Mouse (Mus musculus) megakaryocyte, embryonic 14.5 days (primary cell): Measurements from ENCODE around the gene Inpp5a.

Source experiments
- FLI1 ChIP-seq: IDR thresholded peaks from 2 replicates; pipeline ENCODE4 v1.6.1; 2012; ENCODE audit warnings: low read length, inconsistent platforms, mixed read lengths
- GATA1 ChIP-seq: IDR thresholded peaks from 3 replicates; pipeline ENCODE4 v1.6.1; 2012; ENCODE audit warnings: mixed read lengths, low read length, inconsistent platforms, borderline replicate concordance

GRCm38 (mm10) chr7:139467896-139468279 lies 79.0 kb downstream of the Inpp5a start:
- no peak for TF ChIP-seq GATA1
- TF ChIP-seq FLI1, result no peak
